Mouse (Mus musculus) lung, adult 2 months (tissue): ENCODE results near the gene Robo2. TPM values are rescaled to one million over a fixed set of nuclear protein-coding genes. Genes with fewer than 3 reads are reported as not detected.
"Not testable (repeated sequence)": the region's sequence is repeated elsewhere in the genome, so short reads cannot be mapped to it uniquely, and the experiment has no call there.

Source experiments
- DNase-seq: peaks from one replicate; pipeline ENCODE4 v3.0.0; 2022
- H3K4me1 ChIP-seq: fragments of 200-500 bp; 2 replicates; pipeline ENCODE4 v1.6.1; 2011; ENCODE audit warnings: low read length; ENCODE audit not compliant: control insufficient read depth, insufficient read depth
- H3K4me3 ChIP-seq: fragments of 200-500 bp; replicated peaks from 2 replicates; pipeline ENCODE3; 2011; ENCODE audit warnings: low read depth, mild to moderate bottlenecking, control low read depth, low read length; ENCODE audit errors: extremely low read depth
- CTCF ChIP-seq: fragments of 200-500 bp; IDR thresholded peaks from 2 replicates; pipeline ENCODE4 v1.5.1; 2011; ENCODE audit warnings: mild to moderate bottlenecking, low read length, control low read depth; ENCODE audit not compliant: insufficient read depth
- POLR2A ChIP-seq: fragments of 200-500 bp; IDR thresholded peaks from 2 replicates; pipeline ENCODE4 v1.6.1; 2011; ENCODE audit warnings: low read depth, mild to moderate bottlenecking, control low read depth, low read length, borderline replicate concordance; ENCODE audit errors: extremely low read depth
- WGBS: fragments of 180-500 bp; shearing (Covaris S2); methylation state at CpG from one replicate; pipeline ENCODE4 v1.1.7; 2018; 5-methylcytosine and 5-hydroxymethylcytosine counted together
- polyA plus RNA-seq: library from polyadenylated mRNA; depleted of rRNA; stranded (reverse); fragments of >200 nt; gene quantifications from 2 replicates; pipeline ENCODE4 v1.2.3, GENCODE M21; 2012

Robo2 gene
- polyA plus RNA-seq, 1 experiment, result 19.7 TPM

- no peak for DNase-seq
- H3K4me1 ChIP-seq, result no peaks in the 10 kb centered on the region
- TF ChIP-seq CTCF (no peak), POLR2A (no peak)
- 83% methylated on average over 2 of the region's 2 CpGs for WGBS
- no peak overlapping the region for H3K4me3 ChIP-seq
Measured at GRCm38 (mm10) chr16:74056886-74057285, 354.7 kb downstream of the Robo2 start.

GRCm38 (mm10) chr16:74056210-74056609 lies 355.4 kb downstream of the Robo2 start:
- Histone ChIP-seq H3K4me1 (no peaks in the 10 kb centered on the region), H3K4me3 (no peak overlapping the region)
- DNase-seq, result no peak
- TF ChIP-seq POLR2A (no peak), CTCF (no peak)
- 63% methylated on average over 1 of the region's 1 CpGs for WGBS

GRCm38 (mm10) chr16:74055061-74055751 lies 356.4 kb downstream of the Robo2 start:
- 51% methylated on average over 10 of the region's 10 CpGs for WGBS
- DNase-seq, result no peak
- Histone ChIP-seq H3K4me1 (no peaks in the 10 kb centered on the region), H3K4me3 (no peak overlapping the region)
- TF ChIP-seq CTCF, result no peak

- WGBS, result 79% methylated on average over 5 of the region's 5 CpGs
- TF ChIP-seq CTCF (no peak), POLR2A (no peak)
- no peaks in the 10 kb centered on the region for H3K4me1 ChIP-seq
- DNase-seq, result no peak
- no peak overlapping the region for H3K4me3 ChIP-seq
Measured at GRCm38 (mm10) chr16:74049467-74049866, 362.2 kb downstream of the Robo2 start.

- DNase-seq, result no peak
- H3K4me1 ChIP-seq, result no peaks in the 10 kb centered on the region
- H3K4me3 ChIP-seq, result no peak overlapping the region
- WGBS, result 75% methylated on average over 6 of the region's 6 CpGs
- TF ChIP-seq CTCF, result no peak
- TF ChIP-seq POLR2A, result no peak
Measured at GRCm38 (mm10) chr16:74048980-74049379, 362.6 kb downstream of the Robo2 start.

- no peak overlapping the region for H3K4me3 ChIP-seq
- TF ChIP-seq CTCF (no peak), POLR2A (no peak)
- H3K4me1 ChIP-seq, result no peaks in the 10 kb centered on the region
- WGBS, result 49% methylated on average over 3 of the region's 3 CpGs
- no peak for DNase-seq
Measured at GRCm38 (mm10) chr16:74047232-74047631, 364.4 kb downstream of the Robo2 start.

GRCm38 (mm10) chr16:74040797-74041196 lies 370.8 kb downstream of the Robo2 start:
- DNase-seq, H3K4me1 ChIP-seq, H3K4me3 ChIP-seq: not testable (repeated sequence)
- WGBS, result 80% methylated on average over 2 of the region's 2 CpGs

- no peak for DNase-seq
- 60% methylated on average over 4 of the region's 4 CpGs for WGBS
- Histone ChIP-seq H3K4me1 (no peaks in the 10 kb centered on the region), H3K4me3 (no peak overlapping the region)
- no peak for TF ChIP-seq CTCF
- TF ChIP-seq POLR2A, result no peak
Measured at GRCm38 (mm10) chr16:74027822-74028221, 383.8 kb downstream of the Robo2 start.

- Histone ChIP-seq H3K4me3 (no peak overlapping the region), H3K4me1 (no peaks in the 10 kb centered on the region)
- no peak for TF ChIP-seq CTCF
- TF ChIP-seq POLR2A, result no peak
- WGBS, result 30% methylated on average over 1 of the region's 1 CpGs
- DNase-seq, result no peak
Measured at GRCm38 (mm10) chr16:74022281-74022978, 389.2 kb downstream of the Robo2 start.

GRCm38 (mm10) chr16:74005767-74006166 lies 405.9 kb downstream of the Robo2 start:
- Histone ChIP-seq H3K4me3 (no peak overlapping the region), H3K4me1 (no peaks in the 10 kb centered on the region)
- no peak for DNase-seq
- 78% methylated on average over 3 of the region's 3 CpGs for WGBS
- no peak for TF ChIP-seq POLR2A
- TF ChIP-seq CTCF, result no peak

- Histone ChIP-seq H3K4me1 (no peaks in the 10 kb centered on the region), H3K4me3 (no peak overlapping the region)
- DNase-seq, result no peak
- WGBS, result 53% methylated on average over 2 of the region's 2 CpGs
- no peak for TF ChIP-seq POLR2A
- no peak for TF ChIP-seq CTCF
Measured at GRCm38 (mm10) chr16:74001331-74001730, 410.3 kb downstream of the Robo2 start.
